Mouse (Mus musculus) neural tube, embryonic 11.5 days (tissue): ENCODE data around the gene Vash2. TPM values are rescaled to one million over a fixed set of nuclear protein-coding genes. Genes with fewer than 3 reads are reported as not detected.

Source experiments
- ATAC-seq: fragments of 200-750 bp; cut with Nextera tagmentation; 2 replicates; pipeline ENCODE4 v1.8.0; 2017; ENCODE audit warnings: moderate number of reproducible peaks, mild to moderate bottlenecking, moderate TSS enrichment, moderate library complexity; ENCODE audit not compliant: insufficient read depth, low FRiP score, low TSS enrichment
- DNase-seq: peaks from one replicate; pipeline ENCODE4 v3.0.0-alpha.2; 2015; ENCODE audit warnings: low spot score
- H3K27ac ChIP-seq: fragments of 300-500 bp; sonication (generic); 2 replicates; pipeline ENCODE4 v1.5.1; 2014; ENCODE audit warnings: low read depth, mild to moderate bottlenecking, low read length
- H3K27me3 ChIP-seq: fragments of 300-500 bp; sonication (generic); 2 replicates; pipeline ENCODE4 v1.6.1; 2014; ENCODE audit warnings: mild to moderate bottlenecking, low read length, mixed read lengths; ENCODE audit not compliant: control insufficient read depth, insufficient read depth
- H3K36me3 ChIP-seq: fragments of 300-500 bp; sonication (generic); 2 replicates; pipeline ENCODE4 v1.6.1; 2014; ENCODE audit warnings: mild to moderate bottlenecking, low read length, moderate library complexity, mixed read lengths; ENCODE audit not compliant: control insufficient read depth, insufficient read depth
- H3K4me1 ChIP-seq: fragments of 300-500 bp; sonication (generic); 2 replicates; pipeline ENCODE4 v1.6.1; 2014; ENCODE audit warnings: low read length, mixed read lengths; ENCODE audit not compliant: control insufficient read depth, insufficient read depth
- H3K4me2 ChIP-seq: fragments of 300-500 bp; sonication (generic); 2 replicates; pipeline ENCODE4 v1.6.1; 2014; ENCODE audit warnings: low read depth, mild to moderate bottlenecking, moderate library complexity
- H3K4me3 ChIP-seq: fragments of 300-500 bp; sonication (generic); 2 replicates; pipeline ENCODE4 v1.5.1; 2014; ENCODE audit warnings: low read depth, low read length
- H3K9ac ChIP-seq: fragments of 300-500 bp; sonication (generic); 2 replicates; pipeline ENCODE4 v1.6.1; 2014; ENCODE audit warnings: mild to moderate bottlenecking, low read length
- H3K9me3 ChIP-seq: fragments of 300-500 bp; sonication (generic); 2 replicates; pipeline ENCODE4 v1.6.1; 2016; ENCODE audit warnings: low read length; ENCODE audit not compliant: control insufficient read depth
- WGBS: fragments of 180-500 bp; shearing (Covaris S2); extraction: QIAGEN DNeasy Blood & Tissue Kit; methylation state at CpG from one replicate; pipeline ENCODE4 v1.1.7; 2014; 5-methylcytosine and 5-hydroxymethylcytosine counted together
- polyA plus RNA-seq: library from polyadenylated mRNA; unstranded; fragments of >200 nt; fragmentation: Nextera tagmentation; extraction: Ambion mirVana; gene quantifications from 2 replicates; pipeline ENCODE4 v1.2.1, GENCODE M21; 2014

Gene Vash2
- polyA plus RNA-seq, 1 experiment from 2014 or later = 78.6 TPM

DNA sequence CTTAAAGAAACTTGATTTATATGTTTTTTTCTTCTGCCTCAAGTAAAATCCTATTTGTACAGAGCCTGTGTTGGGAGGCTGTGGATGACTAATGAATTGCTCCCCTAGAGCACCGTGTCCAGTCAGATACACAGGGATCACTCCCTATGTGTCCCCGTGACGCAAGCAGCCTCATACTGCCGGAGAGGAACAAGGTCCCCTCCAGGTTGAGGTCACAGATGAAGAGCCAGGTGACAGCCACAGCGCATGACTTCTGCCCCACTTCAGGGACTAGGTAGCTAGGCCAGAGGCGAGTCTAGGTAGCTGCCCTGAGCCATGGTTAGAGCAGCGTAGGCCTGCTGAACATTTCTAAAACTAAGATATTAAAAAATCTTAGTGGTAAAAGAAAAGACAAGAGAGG is 11.1 kb downstream of the Vash2 start:
- peaks cover 10% of the 10 kb centered on the region for H3K36me3 ChIP-seq
- H3K9me3 ChIP-seq = no peaks in the 10 kb centered on the region
- H3K27me3 ChIP-seq = no peaks in the 10 kb centered on the region
- ATAC-seq (no peak), DNase-seq (no peak)
- H3K4me3 ChIP-seq = no peak overlapping the region
- no peak overlapping the region for H3K4me2 ChIP-seq
- H3K4me1 ChIP-seq = peaks cover 2% of the 10 kb centered on the region
- H3K9ac ChIP-seq = no peak overlapping the region
- no peak overlapping the region for H3K27ac ChIP-seq
- 91% methylated on average over 7 of the region's 7 CpGs for WGBS

DNA sequence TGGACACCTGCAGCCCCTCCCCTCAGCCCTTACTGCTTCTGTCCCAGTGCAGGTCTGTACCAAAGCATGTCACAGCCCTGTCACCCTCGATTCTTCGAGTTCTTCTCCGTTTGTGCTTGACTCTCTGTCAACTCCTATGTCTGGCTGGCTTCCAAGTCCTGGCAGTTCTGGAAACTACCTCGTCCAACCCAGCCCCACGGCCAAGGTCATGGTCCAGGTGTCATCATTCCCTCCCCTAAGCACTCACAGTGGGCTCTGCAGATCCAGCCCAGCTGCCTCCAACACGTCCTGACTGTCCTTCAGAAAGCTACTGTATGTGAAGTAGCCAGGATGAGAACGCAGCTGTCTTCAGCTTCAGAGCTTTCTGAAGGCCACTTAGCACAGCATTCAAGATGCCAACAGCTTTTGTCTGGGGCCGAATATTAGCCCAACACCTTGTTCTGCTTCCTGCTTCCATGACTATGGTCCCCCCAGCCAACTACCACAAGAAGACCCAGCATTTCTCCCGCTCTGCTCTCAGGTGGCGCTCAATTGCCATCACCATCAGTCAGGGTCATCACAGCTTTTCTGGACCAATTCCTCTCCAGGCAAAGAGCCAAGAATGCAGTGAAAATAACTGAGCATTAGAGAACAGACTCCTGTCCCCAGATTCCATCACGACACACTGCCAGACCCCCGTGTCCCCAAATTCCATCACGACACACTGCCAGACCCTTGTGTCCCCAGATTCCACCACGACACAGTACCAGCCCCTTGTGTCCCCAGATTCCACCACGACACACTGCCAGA is 13.9 kb downstream of the Vash2 start:
- Histone ChIP-seq H3K27me3 (no peaks in the 10 kb centered on the region), H3K27ac (no peak overlapping the region), H3K4me1 (no peaks in the 10 kb centered on the region), H3K4me3 (no peak overlapping the region), H3K9me3 (no peaks in the 10 kb centered on the region), H3K9ac (no peak overlapping the region), H3K36me3 (peaks cover 7% of the 10 kb centered on the region; the same call in 1 of the 2 replicates), H3K4me2 (no peak overlapping the region)
- 90% methylated on average over 15 of the region's 15 CpGs for WGBS
- DNase-seq = no peak
- ATAC-seq = no peak

DNA sequence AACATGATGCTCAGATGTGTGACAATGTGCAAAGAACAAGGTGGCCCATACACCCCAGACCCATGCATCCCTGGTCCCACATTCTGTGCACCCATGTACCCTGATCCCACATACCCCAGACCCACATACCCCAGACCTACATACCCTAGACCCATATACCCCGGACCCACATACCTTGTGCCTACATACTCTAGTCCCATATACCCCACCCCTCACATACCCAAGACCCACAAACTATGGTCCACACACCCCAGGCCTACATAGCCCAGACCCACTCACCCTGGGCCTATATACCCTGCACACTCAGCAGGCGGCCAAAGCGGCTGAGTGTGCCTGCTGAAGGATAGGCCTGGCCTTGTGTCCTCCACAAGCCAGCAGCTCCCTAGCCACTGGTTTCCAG is 16.3 kb downstream of the Vash2 start:
- no peak for DNase-seq
- H3K4me3 ChIP-seq = no peak overlapping the region
- no peak for ATAC-seq
- H3K36me3 ChIP-seq = peaks cover 10% of the 10 kb centered on the region
- H3K9ac ChIP-seq = no peak overlapping the region
- WGBS = 88% methylated on average over 3 of the region's 3 CpGs
- no peak overlapping the region for H3K27ac ChIP-seq
- H3K27me3 ChIP-seq = no peaks in the 10 kb centered on the region
- H3K4me1 ChIP-seq = no peaks in the 10 kb centered on the region
- no peak overlapping the region for H3K4me2 ChIP-seq
- H3K9me3 ChIP-seq = no peaks in the 10 kb centered on the region

DNA sequence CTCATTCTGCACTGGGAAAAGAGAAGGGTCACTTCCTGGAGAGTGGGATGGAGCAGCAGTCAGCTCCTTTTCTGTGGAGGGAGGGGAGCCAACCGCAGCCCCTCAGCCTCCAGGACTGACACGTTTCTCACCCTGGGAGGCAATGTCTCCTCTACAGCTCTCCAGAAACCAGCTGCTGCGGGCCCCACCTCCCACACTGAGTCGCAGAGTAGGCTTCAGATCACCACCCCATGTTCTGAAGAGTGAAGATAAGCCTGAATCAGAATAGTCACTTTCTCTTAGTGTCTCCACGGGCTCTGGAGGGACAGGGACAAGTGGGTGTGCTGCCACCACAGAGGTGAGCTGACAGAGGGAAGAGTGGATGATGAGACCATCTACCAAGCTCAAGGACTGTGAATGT is 20.3 kb downstream of the Vash2 start:
- H3K36me3 ChIP-seq = peaks cover 13% of the 10 kb centered on the region

DNA sequence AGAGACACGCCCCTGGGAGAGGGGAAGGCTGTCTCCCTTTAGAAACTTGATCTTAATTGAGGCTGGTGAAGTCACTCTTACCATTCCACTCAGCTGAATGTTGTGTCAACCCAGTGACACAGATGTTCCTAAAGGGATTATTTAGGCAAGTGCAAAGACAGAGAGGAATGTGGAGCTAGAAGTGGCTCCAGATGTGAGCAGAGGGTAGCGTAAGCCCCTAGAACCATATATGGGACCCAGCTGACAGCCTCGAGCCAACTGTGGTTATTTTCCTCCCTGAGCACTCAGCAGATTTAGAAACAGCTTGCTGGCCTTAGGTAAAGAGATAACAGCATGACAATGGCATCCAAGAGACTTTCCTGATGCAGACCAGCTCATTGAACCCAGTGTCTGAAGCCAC is 26.1 kb downstream of the Vash2 start:
- Histone ChIP-seq H3K27ac (no peak overlapping the region), H3K4me1 (no peaks in the 10 kb centered on the region), H3K36me3 (peaks cover 4% of the 10 kb centered on the region), H3K9me3 (no peaks in the 10 kb centered on the region), H3K4me2 (no peak overlapping the region), H3K9ac (no peak overlapping the region), H3K4me3 (no peak overlapping the region), H3K27me3 (no peaks in the 10 kb centered on the region)
- 83% methylated on average over 3 of the region's 3 CpGs for WGBS
- no peak for ATAC-seq
- no peak for DNase-seq

More for the DNA sequence above, 20.3 kb downstream of the Vash2 start:
- Histone ChIP-seq H3K4me3 (no peak overlapping the region), H3K9ac (no peak overlapping the region), H3K4me1 (no peaks in the 10 kb centered on the region), H3K9me3 (no peaks in the 10 kb centered on the region), H3K4me2 (no peak overlapping the region), H3K27me3 (no peaks in the 10 kb centered on the region), H3K27ac (no peak overlapping the region)
- DNase-seq = no peak
- no peak for ATAC-seq
- WGBS = 78% methylated on average over 5 of the region's 5 CpGs

DNA sequence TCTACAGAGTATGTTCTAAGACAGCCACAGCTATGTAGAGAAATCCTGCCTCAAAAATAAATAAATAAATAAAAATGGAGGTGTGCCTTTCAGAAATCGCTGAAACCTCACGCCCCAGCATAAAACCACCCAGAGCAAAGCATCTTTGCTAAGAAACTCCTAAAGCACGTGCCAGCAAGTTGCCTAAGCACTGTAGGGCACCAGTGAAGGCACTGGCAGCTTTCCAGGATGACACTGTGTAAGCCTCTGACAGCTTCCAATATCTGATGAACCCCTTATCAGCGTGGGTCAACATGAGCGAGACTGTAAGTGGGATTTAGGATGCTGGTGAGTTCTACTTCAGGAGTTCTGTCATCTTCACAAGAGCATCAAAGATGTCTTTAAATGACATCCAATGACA is 28.1 kb downstream of the Vash2 start:
- DNase-seq (no peak), ATAC-seq (no peak)
- WGBS = 96% methylated on average over 5 of the region's 5 CpGs
- H3K36me3 ChIP-seq = no peaks in the 10 kb centered on the region; the same call in 1 of the 2 replicates
- H3K4me3 ChIP-seq = no peak overlapping the region
- H3K9ac ChIP-seq = no peak overlapping the region
- H3K9me3 ChIP-seq = no peaks in the 10 kb centered on the region
- H3K4me1 ChIP-seq = no peaks in the 10 kb centered on the region
- no peaks in the 10 kb centered on the region for H3K27me3 ChIP-seq
- H3K4me2 ChIP-seq = no peak overlapping the region
- H3K27ac ChIP-seq = no peak overlapping the region

DNA sequence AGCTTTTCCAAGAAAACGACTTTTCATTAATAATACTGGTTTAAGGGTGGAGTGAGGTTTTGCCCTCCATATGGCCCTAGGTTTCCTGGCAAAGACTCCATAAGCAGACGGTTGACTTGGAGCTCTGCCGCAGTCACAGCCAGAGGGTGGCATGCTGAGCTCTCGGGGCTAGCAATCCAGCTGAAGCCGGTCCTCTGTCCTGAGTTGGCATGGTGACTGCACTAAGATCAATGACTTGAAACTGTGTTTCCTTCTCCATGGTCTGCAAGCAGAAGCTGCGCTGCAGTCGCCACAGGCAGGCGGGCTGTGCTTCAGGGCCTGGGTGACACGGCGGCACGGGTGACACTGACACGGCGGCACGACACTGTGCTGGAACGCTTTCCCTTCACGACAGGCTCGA is 30.2 kb downstream of the Vash2 start:
- Histone ChIP-seq H3K9ac (no peak overlapping the region), H3K9me3 (no peaks in the 10 kb centered on the region), H3K4me1 (no peaks in the 10 kb centered on the region), H3K27ac (no peak overlapping the region), H3K4me2 (no peak overlapping the region), H3K27me3 (no peaks in the 10 kb centered on the region), H3K36me3 (no peaks in the 10 kb centered on the region; the same call in 1 of the 2 replicates), H3K4me3 (no peak overlapping the region)
- 94% methylated on average over 17 of the region's 17 CpGs for WGBS
- ATAC-seq (no peak), DNase-seq (no peak)

DNA sequence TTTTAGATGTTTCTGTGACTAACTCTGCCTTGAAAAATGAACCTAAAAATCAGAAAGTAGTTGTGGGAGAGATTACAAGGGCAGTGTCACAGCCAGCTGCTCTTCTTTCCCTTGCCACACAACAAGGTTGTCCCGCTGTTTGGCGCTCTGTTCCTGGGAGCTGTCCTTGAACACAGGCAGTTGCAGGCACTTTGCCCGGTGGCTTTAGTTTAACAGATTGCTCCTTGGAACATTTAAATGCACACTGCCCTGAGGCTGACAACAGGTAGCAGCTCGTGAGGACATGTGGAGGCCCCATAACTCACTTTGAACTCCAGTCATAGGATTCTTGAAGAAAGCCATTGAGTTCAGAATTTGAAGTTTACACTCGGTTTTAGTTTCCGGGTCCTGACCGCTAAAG is 30.7 kb downstream of the Vash2 start:
- no peaks in the 10 kb centered on the region for H3K27me3 ChIP-seq
- 89% methylated on average over 7 of the region's 7 CpGs for WGBS
- H3K4me3 ChIP-seq = no peak overlapping the region
- no peaks in the 10 kb centered on the region for H3K9me3 ChIP-seq
- no peak for DNase-seq
- no peak overlapping the region for H3K27ac ChIP-seq
- no peak overlapping the region for H3K4me2 ChIP-seq
- no peak overlapping the region for H3K9ac ChIP-seq
- no peaks in the 10 kb centered on the region; the same call in 1 of the 2 replicates for H3K36me3 ChIP-seq
- H3K4me1 ChIP-seq = no peaks in the 10 kb centered on the region
- no peak for ATAC-seq

DNA sequence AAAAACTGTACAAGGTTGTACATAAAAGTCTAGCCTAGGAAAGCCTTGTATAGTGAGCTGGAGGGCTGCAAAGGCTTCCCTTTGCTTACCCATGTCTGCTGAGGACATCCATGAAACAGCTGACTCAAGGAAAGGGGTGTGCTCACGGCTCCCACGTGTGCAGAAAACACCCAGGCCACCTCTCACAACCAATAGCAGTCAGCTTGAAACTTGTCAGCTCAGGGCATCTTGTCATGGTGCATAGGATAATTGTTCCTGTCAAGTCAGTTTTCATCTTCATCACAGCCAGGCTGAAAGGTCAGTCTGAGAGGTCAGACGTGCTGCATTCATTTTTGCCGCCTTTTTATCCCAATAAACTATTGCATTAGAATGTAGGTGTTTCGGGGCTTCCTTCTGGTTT is 31.1 kb downstream of the Vash2 start:
- H3K27me3 ChIP-seq = no peaks in the 10 kb centered on the region
- DNase-seq (no peak), ATAC-seq (no peak)
- H3K27ac ChIP-seq = no peak overlapping the region
- no peak overlapping the region for H3K9ac ChIP-seq
- H3K4me3 ChIP-seq = no peak overlapping the region
- peaks cover 4% of the 10 kb centered on the region for H3K36me3 ChIP-seq
- H3K4me1 ChIP-seq = no peaks in the 10 kb centered on the region
- no peak overlapping the region for H3K4me2 ChIP-seq
- no peaks in the 10 kb centered on the region for H3K9me3 ChIP-seq
- 84% methylated on average over 5 of the region's 5 CpGs for WGBS
